Mouse (Mus musculus): ENCODE results near the gene Cacna2d2. TPM values are rescaled to one million over a fixed set of nuclear protein-coding genes. Genes with fewer than 3 reads are reported as not detected.

Cacna2d2 gene
- polyA plus RNA-seq, 1 experiment from 2014 or later: 1.00 TPM

- H3K27ac ChIP-seq (replicated peaks): no peak overlapping the region
- H3K36me3 ChIP-seq: no peaks in the 10 kb centered on the region
- no peak for DNase-seq (ENCODE audit: low spot score)
- H3K4me1 ChIP-seq: peaks cover 23% of the 10 kb centered on the region
- H3K9me3 ChIP-seq (replicated peaks): no peaks in the 10 kb centered on the region
- 90% methylated on average over 9 of the region's 9 CpGs for WGBS
- H3K27me3 ChIP-seq (ENCODE audit: low read depth, poor library complexity, severe bottlenecking): no peaks in the 10 kb centered on the region
- no peak overlapping the region for H3K4me3 ChIP-seq
Observed at GRCm38 (mm10) chr9:107419491-107420244, 20.3 kb downstream of the Cacna2d2 start.

DNA sequence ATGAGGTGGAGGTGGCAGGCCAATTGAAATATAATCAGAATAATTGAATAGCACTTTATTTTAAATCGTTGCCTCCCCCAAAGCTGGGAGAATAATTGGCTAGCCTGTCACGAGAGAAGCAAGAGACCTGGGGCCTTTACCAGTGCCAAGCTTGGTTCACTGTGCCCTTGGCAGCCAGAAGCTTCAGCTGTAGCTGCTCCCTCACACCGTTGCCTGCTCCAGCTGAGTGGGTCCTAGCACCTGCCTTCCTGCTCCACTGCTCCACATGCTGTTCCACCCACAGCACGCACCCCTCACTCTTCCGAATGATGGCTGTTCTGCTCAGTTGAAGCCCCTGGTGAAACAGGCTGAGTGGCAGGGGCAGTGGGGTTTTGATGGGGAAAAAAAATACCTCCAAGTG, 21.5 kb downstream of the Cacna2d2 start:
- Histone ChIP-seq H3K27ac (replicated peaks) (no peak overlapping the region), H3K36me3 (no peaks in the 10 kb centered on the region), H3K9me3 (replicated peaks) (no peaks in the 10 kb centered on the region), H3K4me1 (peaks cover 34% of the 10 kb centered on the region), H3K27me3 (ENCODE audit: low read depth, poor library complexity, severe bottlenecking) (no peaks in the 10 kb centered on the region), H3K4me3 (no peak overlapping the region)
- WGBS: 85% methylated on average over 5 of the region's 5 CpGs
- no peak for DNase-seq (ENCODE audit: low spot score)

DNA sequence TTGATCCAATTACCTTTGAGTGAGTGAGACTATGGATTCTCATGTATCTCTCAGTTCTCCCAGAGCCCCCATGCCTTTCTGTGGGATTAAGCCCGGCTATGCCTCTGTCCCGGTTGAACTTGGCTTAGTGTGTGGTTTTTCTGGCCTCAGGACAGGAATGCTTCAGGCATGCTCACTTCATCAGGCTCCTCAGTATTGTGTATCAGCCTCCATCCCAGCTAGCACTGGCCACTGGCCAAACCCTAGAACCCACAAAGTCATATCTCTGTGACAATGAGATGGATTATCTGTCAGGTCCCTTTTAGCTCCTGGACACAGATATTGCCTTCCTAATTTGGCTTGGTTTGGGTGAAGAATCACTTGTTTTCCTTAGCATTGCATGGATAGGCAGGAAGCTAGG, 23.5 kb downstream of the Cacna2d2 start:
- Histone ChIP-seq H3K9me3 (replicated peaks) (no peaks in the 10 kb centered on the region), H3K36me3 (no peaks in the 10 kb centered on the region), H3K27ac (replicated peaks) (no peak overlapping the region), H3K4me1 (peaks cover 31% of the 10 kb centered on the region), H3K27me3 (ENCODE audit: low read depth, poor library complexity, severe bottlenecking) (peaks cover 17% of the 10 kb centered on the region), H3K4me3 (no peak overlapping the region)
- 80% methylated on average over 2 of the region's 2 CpGs for WGBS
- no peak for DNase-seq (ENCODE audit: low spot score)

DNA sequence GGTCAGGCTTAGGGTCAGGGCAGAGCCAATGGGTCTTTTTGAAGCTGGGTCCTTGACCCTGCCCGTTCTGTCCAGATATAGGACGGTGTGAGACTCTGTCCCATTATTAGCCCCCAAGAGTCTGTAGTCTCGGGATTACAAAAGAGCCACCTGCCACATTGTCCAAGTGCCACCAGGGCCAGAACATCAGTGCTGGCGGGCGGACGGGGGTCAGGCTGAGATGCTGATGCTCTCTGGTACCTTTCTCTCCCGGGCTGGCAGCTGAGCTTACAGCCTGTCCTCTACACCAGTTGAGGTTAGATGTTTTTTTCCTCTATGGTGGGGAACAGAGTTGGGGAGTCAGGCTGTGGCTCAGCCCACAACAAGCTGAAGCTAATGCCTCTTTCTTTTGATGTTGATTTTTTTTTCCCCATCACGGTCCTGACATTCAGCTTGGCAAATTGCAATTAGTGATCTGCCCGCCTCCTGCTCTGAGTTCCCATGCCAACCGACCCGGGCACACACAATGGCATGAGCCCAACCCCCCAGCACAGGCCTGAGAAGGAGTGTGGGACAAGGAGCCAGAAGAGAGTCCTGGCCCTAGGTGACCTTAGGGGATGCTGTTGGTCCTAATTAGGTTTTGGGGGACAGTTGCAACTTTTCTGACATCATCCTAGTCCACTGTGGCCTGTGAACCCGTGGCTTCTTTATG, 25.2 kb downstream of the Cacna2d2 start:
- Histone ChIP-seq H3K9me3 (replicated peaks) (no peaks in the 10 kb centered on the region), H3K27ac (replicated peaks) (peak overlapping the region; percentile 55), H3K36me3 (no peaks in the 10 kb centered on the region), H3K4me1 (peaks cover 49% of the 10 kb centered on the region), H3K27me3 (ENCODE audit: low read depth, poor library complexity, severe bottlenecking) (peaks cover 23% of the 10 kb centered on the region), H3K4me3 (no peak overlapping the region)
- WGBS: 58% methylated on average over 12 of the region's 12 CpGs
- no peak for DNase-seq (ENCODE audit: low spot score)

GRCm38 (mm10) chr9:107427876-107428275, 28.5 kb downstream of the Cacna2d2 start:
- no peaks in the 10 kb centered on the region for H3K36me3 ChIP-seq
- DNase-seq (ENCODE audit: low spot score): no peak
- peaks cover 69% of the 10 kb centered on the region for H3K4me1 ChIP-seq
- no peak overlapping the region for H3K4me3 ChIP-seq
- peak overlapping the region; percentile 71 for H3K27ac ChIP-seq (replicated peaks)
- H3K9me3 ChIP-seq (replicated peaks): no peaks in the 10 kb centered on the region
- 87% methylated on average over 7 of the region's 7 CpGs for WGBS
- peaks cover 23% of the 10 kb centered on the region for H3K27me3 ChIP-seq (ENCODE audit: low read depth, poor library complexity, severe bottlenecking)

GRCm38 (mm10) chr9:107428451-107429186, 29.2 kb downstream of the Cacna2d2 start:
- no peaks in the 10 kb centered on the region for H3K36me3 ChIP-seq
- peak overlapping the region; percentile 71 for H3K27ac ChIP-seq (replicated peaks)
- H3K27me3 ChIP-seq (ENCODE audit: low read depth, poor library complexity, severe bottlenecking): peaks cover 29% of the 10 kb centered on the region
- H3K4me3 ChIP-seq: no peak overlapping the region
- no peaks in the 10 kb centered on the region for H3K9me3 ChIP-seq (replicated peaks)
- 67% methylated on average over 5 of the region's 5 CpGs for WGBS
- peaks cover 74% of the 10 kb centered on the region for H3K4me1 ChIP-seq
- DNase-seq (ENCODE audit: low spot score): no peak

- Histone ChIP-seq H3K27me3 (ENCODE audit: low read depth, poor library complexity, severe bottlenecking) (peaks cover 33% of the 10 kb centered on the region), H3K4me1 (peaks cover 70% of the 10 kb centered on the region), H3K4me3 (no peak overlapping the region), H3K36me3 (no peaks in the 10 kb centered on the region), H3K27ac (replicated peaks) (peak overlapping the region; percentile 35; the same call in 1 of the 2 replicates), H3K9me3 (replicated peaks) (no peaks in the 10 kb centered on the region)
- 78% methylated on average over 12 of the region's 12 CpGs for WGBS
- no peak for DNase-seq (ENCODE audit: low spot score)
Observed at GRCm38 (mm10) chr9:107430445-107430844, 31.0 kb downstream of the Cacna2d2 start.

- 79% methylated on average over 3 of the region's 3 CpGs for WGBS
- no peak for DNase-seq (ENCODE audit: low spot score)
- no peak overlapping the region for H3K4me3 ChIP-seq
- no peaks in the 10 kb centered on the region for H3K36me3 ChIP-seq
- H3K27ac ChIP-seq (replicated peaks): 0 out of 2 replicates have a peak overlapping the region, but pooled peaks have one; percentile 34
- peaks cover 75% of the 10 kb centered on the region for H3K4me1 ChIP-seq
- peaks cover 19% of the 10 kb centered on the region for H3K27me3 ChIP-seq (ENCODE audit: low read depth, poor library complexity, severe bottlenecking)
- H3K9me3 ChIP-seq (replicated peaks): no peaks in the 10 kb centered on the region
Observed at GRCm38 (mm10) chr9:107432546-107432945, 33.1 kb downstream of the Cacna2d2 start.

DNA sequence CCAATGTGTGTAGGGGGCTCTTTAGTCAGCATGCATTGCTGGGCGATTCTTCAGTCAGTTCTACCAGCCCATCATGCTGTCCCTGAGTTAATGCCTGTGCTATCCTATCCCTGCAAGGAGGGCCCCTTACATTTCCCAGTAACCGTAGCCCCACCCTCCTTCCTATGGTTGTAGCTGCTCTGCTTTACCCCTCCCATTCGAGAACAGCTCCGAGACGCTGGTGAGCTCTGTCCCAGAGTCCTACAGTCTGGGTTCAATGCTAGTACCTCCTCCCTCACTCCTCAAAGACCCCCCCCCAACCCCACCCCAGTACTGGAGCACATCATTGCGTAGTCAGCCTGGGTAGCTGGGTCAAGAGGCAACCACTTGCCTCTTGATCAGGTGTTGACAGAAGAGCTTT, 35.4 kb downstream of the Cacna2d2 start:
- Histone ChIP-seq H3K27ac (replicated peaks) (peak overlapping the region; percentile 69), H3K36me3 (no peaks in the 10 kb centered on the region), H3K9me3 (replicated peaks) (no peaks in the 10 kb centered on the region), H3K4me3 (no peak overlapping the region), H3K27me3 (ENCODE audit: low read depth, poor library complexity, severe bottlenecking) (peaks cover 10% of the 10 kb centered on the region), H3K4me1 (peaks cover 73% of the 10 kb centered on the region)
- WGBS: 46% methylated on average over 6 of the region's 6 CpGs
- DNase-seq (ENCODE audit: low spot score): no peak

DNA sequence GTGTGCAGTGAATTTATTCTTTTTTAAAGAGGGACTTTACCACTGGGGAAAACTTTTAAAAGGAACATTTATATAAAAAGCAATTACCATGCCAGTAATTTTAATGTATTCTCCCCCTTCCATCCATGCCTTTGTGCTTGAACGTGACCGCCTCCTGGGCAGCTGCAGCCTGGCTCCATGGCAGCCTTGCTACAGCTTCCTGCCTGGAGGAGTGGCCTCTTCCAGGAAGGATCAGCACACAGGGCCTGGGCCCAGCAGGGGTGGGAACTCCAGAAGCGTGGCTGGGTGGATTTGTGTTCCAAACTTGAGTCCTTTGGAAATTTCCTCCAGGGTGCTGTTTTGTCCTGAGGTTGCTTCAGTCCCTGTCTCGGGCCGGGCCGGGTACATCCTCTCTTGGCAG, 35.9 kb downstream of the Cacna2d2 start:
- Histone ChIP-seq H3K4me3 (no peak overlapping the region), H3K9me3 (replicated peaks) (no peaks in the 10 kb centered on the region), H3K27ac (replicated peaks) (peak overlapping the region; percentile 69), H3K36me3 (no peaks in the 10 kb centered on the region), H3K27me3 (ENCODE audit: low read depth, poor library complexity, severe bottlenecking) (peaks cover 10% of the 10 kb centered on the region), H3K4me1 (peaks cover 70% of the 10 kb centered on the region)
- no peak for DNase-seq (ENCODE audit: low spot score)
- WGBS: 34% methylated on average over 6 of the region's 6 CpGs

- peaks cover 59% of the 10 kb centered on the region for H3K4me1 ChIP-seq
- H3K36me3 ChIP-seq: no peaks in the 10 kb centered on the region
- no peak overlapping the region for H3K4me3 ChIP-seq
- no peak overlapping the region for H3K27ac ChIP-seq (replicated peaks)
- peaks cover 17% of the 10 kb centered on the region; the same call in 1 of the 2 replicates for H3K27me3 ChIP-seq (ENCODE audit: low read depth, poor library complexity, severe bottlenecking)
- WGBS: 65% methylated on average over 4 of the region's 4 CpGs
- H3K9me3 ChIP-seq (replicated peaks): no peaks in the 10 kb centered on the region
- no peak for DNase-seq (ENCODE audit: low spot score)
Observed at GRCm38 (mm10) chr9:107442891-107443290, 43.5 kb downstream of the Cacna2d2 start.

DNA sequence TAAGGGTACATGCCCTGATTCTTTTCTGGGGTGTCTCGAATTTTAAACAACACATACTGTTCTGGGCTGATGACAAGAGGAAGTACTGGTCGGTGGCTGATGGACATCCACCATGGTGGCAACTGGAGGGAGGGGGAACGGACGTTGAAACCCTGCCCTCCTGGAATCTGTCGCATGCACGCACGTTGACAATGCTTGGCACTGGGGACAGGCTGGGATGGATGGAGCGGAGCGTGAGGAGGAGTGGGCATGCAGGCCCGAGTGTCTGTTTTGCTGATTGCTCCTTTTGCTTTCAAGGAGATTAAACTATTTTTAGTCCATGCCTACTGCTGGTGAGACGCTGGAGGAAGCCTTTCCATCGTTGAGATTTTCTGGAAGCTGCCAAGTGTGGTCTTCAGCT, 43.9 kb downstream of the Cacna2d2 start:
- WGBS: 73% methylated on average over 12 of the region's 12 CpGs
- Histone ChIP-seq H3K27me3 (ENCODE audit: low read depth, poor library complexity, severe bottlenecking) (peaks cover 19% of the 10 kb centered on the region), H3K4me1 (peaks cover 55% of the 10 kb centered on the region), H3K27ac (replicated peaks) (no peak overlapping the region), H3K36me3 (no peaks in the 10 kb centered on the region), H3K4me3 (no peak overlapping the region), H3K9me3 (replicated peaks) (no peaks in the 10 kb centered on the region)
- no peak for DNase-seq (ENCODE audit: low spot score)
